In the genomic region with DNA sequence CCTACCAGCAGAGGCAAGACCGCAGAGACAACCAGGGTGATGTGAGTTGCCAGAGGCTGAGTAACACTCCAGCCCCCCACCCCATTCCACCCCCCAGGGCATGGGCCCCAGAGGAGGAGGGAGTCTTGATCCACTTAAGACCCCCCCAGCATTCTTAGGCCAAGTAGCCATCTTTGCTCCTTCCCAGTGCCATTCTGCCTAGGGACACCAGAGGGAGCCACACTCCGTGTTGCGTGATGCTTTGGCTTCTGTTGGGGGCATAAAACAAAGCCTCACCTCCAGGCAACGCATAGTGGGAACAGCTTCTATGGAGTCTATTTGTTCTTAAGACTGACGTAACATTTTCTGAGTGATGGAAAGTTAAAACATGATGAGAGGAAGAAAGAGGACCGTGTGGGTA, we compare ENCODE assay signal across 8 mouse cellular contexts. TPM values are rescaled to one million over a fixed set of nuclear protein-coding genes. Genes with fewer than 3 reads are reported as not detected.
A peak's percentile ranks its signal among the peaks of the same experiment; 100 is the strongest.
DNase-seq lines count a peak whose midpoint lies in the region; ATAC-seq and TF ChIP-seq lines count a peak whose summit lies in the region.

No protein-coding gene starts in this region.

- peak; percentile 57 to 71 for DNase-seq in spleen, adult 18-20 months
- DNase-seq in spleen, adult 12 weeks (ENCODE audit: low spot score), result no peak
- DNase-seq in brain, adult 2 months (ENCODE audit: low read depth, low spot score), result peak; percentile 92
- DNase-seq in hindbrain, postnatal 0 days (ENCODE audit: low spot score), result peak; percentile 91
- peak; percentile 78 for DNase-seq in lung, postnatal 0 days (ENCODE audit: low spot score)
- DNase-seq in retina, postnatal 7 days (ENCODE audit: low read depth, low spot score), result peak; percentile 76
- DNase-seq in c-Kit-positive CD71-positive TER-119-positive erythroid progenitor cells, embryonic 14.5 days (ENCODE audit: low spot score), result no peak

- no peaks in the 10 kb centered on the region for H3K9me3 ChIP-seq in forebrain, embryonic 13.5 days (replicated peaks)
- H3K9me3 ChIP-seq in hindbrain, postnatal 0 days (ENCODE audit: low read length), result no peaks in the 10 kb centered on the region
- no peaks in the 10 kb centered on the region for H3K9me3 ChIP-seq in lung, postnatal 0 days (ENCODE audit: low read length)

- peak; percentile 34 for ATAC-seq in forebrain, embryonic 13.5 days
- peak; percentile 24; the same call in 1 of the 2 replicates for ATAC-seq in hindbrain, postnatal 0 days
- ATAC-seq in lung, postnatal 0 days, result peak; percentile 26; the same call in 1 of the 2 replicates

- H3K27me3 ChIP-seq in forebrain, embryonic 13.5 days, result no peaks in the 10 kb centered on the region
- no peaks in the 10 kb centered on the region for H3K27me3 ChIP-seq in hindbrain, postnatal 0 days (ENCODE audit: insufficient read depth, low read length)
- H3K27me3 ChIP-seq in lung, postnatal 0 days (replicated peaks; ENCODE audit: insufficient read depth, low read length), result no peaks in the 10 kb centered on the region

- WGBS in forebrain, embryonic 13.5 days, result 25% methylated on average over 6 of the region's 6 CpGs
- WGBS in hindbrain, postnatal 0 days, result 27% methylated on average over 6 of the region's 6 CpGs
- 45% methylated on average over 6 of the region's 6 CpGs for WGBS in lung, postnatal 0 days

- H3K4me3 ChIP-seq in forebrain, embryonic 13.5 days, result no peak overlapping the region
- H3K4me3 ChIP-seq in hindbrain, postnatal 0 days (ENCODE audit: low read length), result no peak overlapping the region
- H3K4me3 ChIP-seq in lung, postnatal 0 days (ENCODE audit: low read depth, low read length), result no peak overlapping the region

- TF ChIP-seq CTCF in hindbrain, postnatal 0 days (IDR thresholded peaks at IDR 0.05; ENCODE audit: low read depth), result peak; percentile 99
- peak; percentile 98 for TF ChIP-seq CTCF in lung, postnatal 0 days (IDR thresholded peaks at IDR 0.05)

- TF ChIP-seq EP300 in lung, postnatal 0 days (IDR thresholded peaks at IDR 0.05), result no peak

- H3K4me2 ChIP-seq in forebrain, embryonic 13.5 days, result no peak overlapping the region
- no peak overlapping the region for H3K4me2 ChIP-seq in hindbrain, postnatal 0 days (ENCODE audit: low read depth, low read length)
- no peak overlapping the region for H3K4me2 ChIP-seq in lung, postnatal 0 days (replicated peaks; ENCODE audit: low read depth, low read length)

- no peak overlapping the region for H3K9ac ChIP-seq in forebrain, embryonic 13.5 days
- H3K9ac ChIP-seq in hindbrain, postnatal 0 days (replicated peaks; ENCODE audit: low read length), result no peak overlapping the region
- H3K9ac ChIP-seq in lung, postnatal 0 days (replicated peaks; ENCODE audit: low read depth), result no peak overlapping the region

- peaks cover 61% of the 10 kb centered on the region for H3K36me3 ChIP-seq in forebrain, embryonic 13.5 days (ENCODE audit: poor library complexity, severe bottlenecking)
- peaks cover 34% of the 10 kb centered on the region for H3K36me3 ChIP-seq in hindbrain, postnatal 0 days (ENCODE audit: insufficient read depth, low read length)
- peaks cover 38% of the 10 kb centered on the region for H3K36me3 ChIP-seq in lung, postnatal 0 days (ENCODE audit: insufficient read depth, low read length)

- H3K27ac ChIP-seq in forebrain, embryonic 13.5 days, result peak overlapping the region; percentile 49
- no peak overlapping the region for H3K27ac ChIP-seq in hindbrain, postnatal 0 days
- H3K27ac ChIP-seq in lung, postnatal 0 days (ENCODE audit: low read length), result no peak overlapping the region

- peaks cover 42% of the 10 kb centered on the region for H3K4me1 ChIP-seq in forebrain, embryonic 13.5 days
- peaks cover 11% of the 10 kb centered on the region for H3K4me1 ChIP-seq in hindbrain, postnatal 0 days (ENCODE audit: insufficient read depth, low read length)
- no peaks in the 10 kb centered on the region; the same call in 1 of the 2 replicates for H3K4me1 ChIP-seq in lung, postnatal 0 days (ENCODE audit: insufficient read depth, low read depth, low read length)

RNA-seq across cellular contexts. Expression of a gene that starts 13.6 kb away (rescaled TPM):
- 16.9 and 18.4 TPM in 2 replicates for polyA plus RNA-seq in forebrain, embryonic 13.5 days (2015; fragmentation: Nextera tagmentation; extraction: Ambion mirVana)
- 45.1 and 56.8 TPM in 2 replicates for total RNA-seq in hindbrain, postnatal 0 days (2014; rRNA removed)
- polyA plus RNA-seq in hindbrain, postnatal 0 days (2015; fragmentation: Nextera tagmentation; extraction: Ambion mirVana), result 25.5 and 26.4 TPM in 2 replicates
- 19.8 and 24.4 TPM in 2 replicates for polyA plus RNA-seq in lung, postnatal 0 days (2015; fragmentation: Nextera tagmentation; extraction: Ambion mirVana)

RNA-seq across cellular contexts. Expression of a gene that starts 58.7 kb away (rescaled TPM):
- 69.3 and 71.3 TPM in 2 replicates for polyA plus RNA-seq in forebrain, embryonic 13.5 days (2015; fragmentation: Nextera tagmentation; extraction: Ambion mirVana)
- total RNA-seq in hindbrain, postnatal 0 days (2014; rRNA removed), result 55.9 and 76.6 TPM in 2 replicates
- polyA plus RNA-seq in hindbrain, postnatal 0 days (2015; fragmentation: Nextera tagmentation; extraction: Ambion mirVana), result 55.2 and 56.9 TPM in 2 replicates
- polyA plus RNA-seq in lung, postnatal 0 days (2015; fragmentation: Nextera tagmentation; extraction: Ambion mirVana), result 21.2 and 28.1 TPM in 2 replicates

Comparison
In these comparisons a context has a peak if more than half of its experiments do, and no peak if none do; other contexts are left out.
1. DNase-seq: peak in spleen, adult 18-20 months (2 of 2), brain, adult 2 months (single experiment), hindbrain, postnatal 0 days (single experiment), lung, postnatal 0 days (single experiment) and retina, postnatal 7 days (single experiment); none in spleen, adult 12 weeks (single experiment) and c-Kit-positive CD71-positive TER-119-positive erythroid progenitor cells, embryonic 14.5 days (single experiment).
2. Peak in every context shown above with its lines, with median percentiles within 50 percentile points of each other: ATAC-seq.